Mouse (Mus musculus) midbrain, embryonic 14.5 days (tissue): ENCODE data around the gene Top1. TPM values are rescaled to one million over a fixed set of nuclear protein-coding genes. Genes with fewer than 3 reads are reported as not detected.

Experiments used
- ATAC-seq: fragments of 200-750 bp; cut with Nextera tagmentation; 2 replicates; pipeline ENCODE4 v1.8.0; 2017; ENCODE audit warnings: moderate number of reproducible peaks, moderate library complexity; ENCODE audit not compliant: low FRiP score, low TSS enrichment
- DNase-seq: peaks from one replicate; pipeline ENCODE4 v3.0.0-alpha.2; 2015
- H3K27ac ChIP-seq: fragments of 300-500 bp; sonication (generic); replicated peaks from 2 replicates; pipeline ENCODE4 v1.5.1; 2014; ENCODE audit warnings: mild to moderate bottlenecking, low read depth, low read length, moderate library complexity
- H3K27me3 ChIP-seq: fragments of 300-500 bp; sonication (generic); 2 replicates; pipeline ENCODE4 v1.6.1; 2014; ENCODE audit warnings: low read length, control low read depth, mixed read lengths; ENCODE audit not compliant: control insufficient read depth, insufficient read depth
- H3K36me3 ChIP-seq: fragments of 300-500 bp; sonication (generic); 2 replicates; pipeline ENCODE4 v1.6.1; 2014; ENCODE audit warnings: low read length, control low read depth; ENCODE audit not compliant: control insufficient read depth, insufficient read depth
- H3K4me1 ChIP-seq: fragments of 300-500 bp; sonication (generic); 2 replicates; pipeline ENCODE4 v1.6.1; 2014; ENCODE audit warnings: mild to moderate bottlenecking, antibody characterized with exemption, low read length, control low read depth; ENCODE audit not compliant: control insufficient read depth, insufficient read depth
- H3K4me2 ChIP-seq: fragments of 300-500 bp; sonication (generic); 2 replicates; pipeline ENCODE4 v1.6.1; 2014; ENCODE audit warnings: mild to moderate bottlenecking, low read length, moderate library complexity
- H3K4me3 ChIP-seq: fragments of 300-500 bp; sonication (generic); replicated peaks from 2 replicates; pipeline ENCODE4 v1.5.1; 2014; ENCODE audit warnings: low read depth, low read length
- H3K9ac ChIP-seq: fragments of 300-500 bp; sonication (generic); replicated peaks from 2 replicates; pipeline ENCODE4 v1.6.1; 2014; ENCODE audit warnings: mild to moderate bottlenecking, low read length, moderate library complexity
- H3K9me3 ChIP-seq: fragments of 300-500 bp; sonication (generic); 2 replicates; pipeline ENCODE4 v1.6.1; 2016; ENCODE audit warnings: low read length, control low read depth, mixed read lengths; ENCODE audit not compliant: control insufficient read depth
- whole genome bisulfite sequencing: fragments of 180-500 bp; shearing (Covaris S2); extraction: QIAGEN DNeasy Blood & Tissue Kit; methylation state at CpG from one replicate; pipeline ENCODE4 v1.1.7; 2014; 5-methylcytosine and 5-hydroxymethylcytosine counted together
- polyA plus RNA-seq: library from polyadenylated mRNA; unstranded; fragments of >200 nt; fragmentation: Nextera tagmentation; extraction: Ambion mirVana; gene quantifications from 2 replicates; pipeline ENCODE4 v1.2.1, GENCODE M21; 2014

Top1 gene
- polyA plus RNA-seq, 1 experiment from 2014 or later, result 83.2 TPM

DNA sequence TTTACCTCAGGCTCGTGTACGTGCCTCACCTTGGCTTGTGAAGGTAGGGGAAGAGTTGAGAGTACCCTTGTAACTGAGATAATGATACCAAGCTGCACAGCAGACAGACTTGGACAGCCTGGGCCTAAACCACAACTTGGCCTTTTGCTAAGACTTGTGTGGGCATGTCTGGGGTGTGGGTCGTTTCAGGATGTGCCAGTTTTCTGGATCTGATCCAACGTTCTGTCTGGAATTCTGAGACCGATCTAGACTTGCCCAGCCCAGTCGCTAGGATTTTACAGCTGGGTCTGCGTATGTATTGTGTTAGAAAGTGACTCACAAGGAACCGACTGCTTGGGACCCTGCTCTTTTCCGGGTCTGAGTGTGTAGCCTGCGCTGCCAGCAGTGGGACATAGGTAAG, 101.4 kb downstream of the Top1 start:
- peaks cover 71% of the 10 kb centered on the region for H3K36me3 ChIP-seq
- ATAC-seq, result no peak
- WGBS, result 93% methylated on average over 10 of the region's 10 CpGs

DNA sequence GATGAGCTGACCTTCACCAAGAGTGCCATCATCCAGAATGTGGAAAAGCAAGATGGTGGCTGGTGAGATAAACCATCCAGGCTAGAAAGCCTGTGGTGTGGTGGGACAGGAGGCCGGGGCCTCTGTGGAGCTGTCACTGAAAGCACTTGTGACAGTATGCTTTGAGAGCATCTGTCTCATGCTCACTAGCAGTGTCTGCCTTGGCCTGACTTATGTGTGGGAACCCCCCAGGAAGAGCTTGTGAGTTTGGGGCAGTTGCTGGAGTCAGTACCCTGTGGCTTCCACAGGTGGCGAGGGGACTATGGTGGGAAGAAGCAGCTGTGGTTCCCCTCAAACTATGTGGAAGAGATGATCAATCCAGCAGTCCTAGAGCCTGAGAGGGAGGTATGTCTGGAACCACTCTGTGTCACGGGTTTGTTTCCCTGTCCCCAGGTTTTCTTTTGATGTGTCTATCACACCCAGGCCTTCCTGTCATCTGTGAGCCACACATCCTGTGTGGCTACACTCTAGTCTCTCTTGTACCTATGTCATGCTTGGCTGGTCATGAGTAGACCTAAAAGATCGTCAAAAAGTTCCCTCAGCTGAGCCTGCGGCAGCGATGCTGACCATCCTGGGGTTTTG, 111.0 kb downstream of the Top1 start:
- ATAC-seq (no peak), DNase-seq (no peak)
- Histone ChIP-seq H3K36me3 (peaks cover 100% of the 10 kb centered on the region), H3K27me3 (no peaks in the 10 kb centered on the region), H3K4me2 (no peak overlapping the region), H3K27ac (no peak overlapping the region), H3K9me3 (no peaks in the 10 kb centered on the region), H3K4me3 (no peak overlapping the region), H3K4me1 (no peaks in the 10 kb centered on the region), H3K9ac (no peak overlapping the region)
- 86% methylated on average over 6 of the region's 6 CpGs for WGBS

More for the DNA sequence above, 101.4 kb downstream of the Top1 start:
- Histone ChIP-seq H3K27ac (no peak overlapping the region), H3K9me3 (no peaks in the 10 kb centered on the region), H3K4me3 (no peak overlapping the region), H3K9ac (no peak overlapping the region), H3K4me2 (no peak overlapping the region), H3K27me3 (no peaks in the 10 kb centered on the region), H3K4me1 (no peaks in the 10 kb centered on the region)
- no peak for DNase-seq

- no peak overlapping the region for H3K4me3 ChIP-seq
- WGBS, result 92% methylated on average over 9 of the region's 9 CpGs
- no peak overlapping the region for H3K27ac ChIP-seq
- no peak overlapping the region for H3K9ac ChIP-seq
- DNase-seq (peak; percentile 49), ATAC-seq (no peak)
- peaks cover 96% of the 10 kb centered on the region for H3K36me3 ChIP-seq
- H3K4me2 ChIP-seq, result no peak overlapping the region
- no peaks in the 10 kb centered on the region for H3K4me1 ChIP-seq
- no peaks in the 10 kb centered on the region for H3K9me3 ChIP-seq
- H3K27me3 ChIP-seq, result no peaks in the 10 kb centered on the region
Measured at GRCm38 (mm10) chr2:160760433-160761184, 114.9 kb downstream of the Top1 start.

DNA sequence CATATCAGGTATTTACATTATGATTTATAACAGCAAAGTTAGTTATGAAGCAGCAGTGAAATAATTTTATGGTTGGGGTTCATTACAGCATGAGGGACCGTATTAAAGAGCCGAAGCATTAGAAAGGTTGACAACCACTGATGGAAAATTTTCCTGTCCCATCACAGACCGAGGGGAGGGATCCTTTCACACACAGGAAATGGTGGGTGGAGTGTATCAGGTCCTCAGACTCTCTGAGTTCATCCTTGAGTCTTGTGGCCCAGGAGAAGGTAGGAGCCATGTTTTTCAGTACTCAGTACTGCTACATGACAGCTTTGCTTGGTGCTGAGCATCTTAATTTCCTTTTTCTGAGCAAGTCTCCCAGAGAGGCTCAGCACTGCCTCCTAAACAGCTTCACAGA, 118.1 kb downstream of the Top1 start:
- 97% methylated on average over 3 of the region's 3 CpGs for WGBS
- H3K27ac ChIP-seq, result no peak overlapping the region

DNA sequence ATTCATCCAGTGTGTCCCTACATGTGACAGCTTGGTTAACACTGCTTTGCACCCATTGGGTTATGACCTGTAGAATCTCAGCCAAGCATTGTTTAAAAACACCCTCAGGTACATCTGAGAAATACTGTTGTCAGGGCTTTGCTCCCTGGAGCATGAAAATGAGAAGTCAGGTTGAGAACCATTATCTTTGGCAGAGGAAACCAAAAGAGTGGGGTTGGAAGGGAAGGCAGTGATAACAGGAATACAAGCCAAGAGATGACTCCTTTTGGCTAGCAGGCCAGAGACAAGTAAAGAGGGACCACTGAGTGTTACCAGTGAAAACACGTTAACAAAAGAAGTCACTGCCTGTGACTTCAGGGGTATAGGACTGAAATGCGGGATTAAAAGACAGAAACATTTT, 118.7 kb downstream of the Top1 start:
- Histone ChIP-seq H3K9ac (no peak overlapping the region), H3K36me3 (peaks cover 73% of the 10 kb centered on the region), H3K4me1 (no peaks in the 10 kb centered on the region), H3K9me3 (no peaks in the 10 kb centered on the region), H3K4me3 (no peak overlapping the region), H3K27ac (no peak overlapping the region), H3K27me3 (no peaks in the 10 kb centered on the region), H3K4me2 (no peak overlapping the region)
- no peak for DNase-seq
- WGBS, result 86% methylated on average over 2 of the region's 2 CpGs
- no peak for ATAC-seq

More for the DNA sequence above, 118.1 kb downstream of the Top1 start:
- Histone ChIP-seq H3K27me3 (no peaks in the 10 kb centered on the region), H3K4me1 (no peaks in the 10 kb centered on the region), H3K4me3 (no peak overlapping the region), H3K36me3 (peaks cover 75% of the 10 kb centered on the region), H3K4me2 (no peak overlapping the region), H3K9me3 (no peaks in the 10 kb centered on the region), H3K9ac (no peak overlapping the region)
- ATAC-seq, result no peak
- DNase-seq, result no peak

- Histone ChIP-seq H3K4me2 (no peak overlapping the region), H3K27ac (no peak overlapping the region), H3K4me3 (no peak overlapping the region), H3K36me3 (peaks cover 66% of the 10 kb centered on the region), H3K9ac (no peak overlapping the region), H3K4me1 (no peaks in the 10 kb centered on the region), H3K27me3 (no peaks in the 10 kb centered on the region), H3K9me3 (no peaks in the 10 kb centered on the region)
- WGBS, result 81% methylated on average over 3 of the region's 3 CpGs
- ATAC-seq (no peak), DNase-seq (no peak)
Measured at GRCm38 (mm10) chr2:160765096-160765495, 119.4 kb downstream of the Top1 start.

GRCm38 (mm10) chr2:160766371-160766771, 120.7 kb downstream of the Top1 start:
- H3K27ac ChIP-seq, result no peak overlapping the region
- no peak for DNase-seq
- no peak overlapping the region for H3K4me3 ChIP-seq
- no peak overlapping the region for H3K4me2 ChIP-seq
- no peak overlapping the region for H3K9ac ChIP-seq
- H3K27me3 ChIP-seq, result no peaks in the 10 kb centered on the region
- peaks cover 60% of the 10 kb centered on the region for H3K36me3 ChIP-seq
- no peaks in the 10 kb centered on the region for H3K9me3 ChIP-seq
- 73% methylated on average over 5 of the region's 5 CpGs for WGBS
- no peak for ATAC-seq
- H3K4me1 ChIP-seq, result no peaks in the 10 kb centered on the region

DNA sequence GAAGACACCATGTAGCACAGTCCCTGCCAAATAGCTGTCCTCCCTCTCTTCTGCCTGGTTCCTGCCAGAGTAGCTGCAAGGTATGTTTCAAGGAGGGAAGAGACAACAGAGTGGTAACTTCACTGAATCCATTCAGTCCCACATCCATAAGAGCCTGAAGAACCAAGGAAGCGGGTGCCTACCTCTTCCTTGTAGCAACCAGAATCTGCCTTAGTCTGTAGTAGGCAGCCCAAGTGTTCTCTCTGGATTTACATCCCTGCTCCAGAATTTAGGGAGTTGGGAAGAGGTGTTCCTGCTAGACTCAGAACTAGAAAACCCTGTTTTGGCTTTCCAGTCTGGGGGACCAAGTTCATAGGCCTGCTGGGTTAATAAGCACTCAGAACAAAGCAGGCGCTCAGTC, 121.5 kb downstream of the Top1 start:
- Histone ChIP-seq H3K4me2 (no peak overlapping the region), H3K4me3 (no peak overlapping the region), H3K27ac (no peak overlapping the region), H3K36me3 (peaks cover 52% of the 10 kb centered on the region), H3K4me1 (no peaks in the 10 kb centered on the region), H3K9me3 (no peaks in the 10 kb centered on the region), H3K27me3 (no peaks in the 10 kb centered on the region), H3K9ac (no peak overlapping the region)
- no peak for ATAC-seq
- WGBS, result 97% methylated on average over 2 of the region's 2 CpGs
- DNase-seq, result no peak
